Mouse (Mus musculus): ENCODE measurements at regions not wholly inside any gene's neighbourhood (a gene's known extent, or its start where the extent isn't known, plus 50 kb on each side); places are given as distances from the start of the nearest gene placed in this dataset.
A peak's percentile ranks its signal among the peaks of the same experiment; 100 is the strongest.

- no peak for DNase-seq (ENCODE audit: extremely low read depth, insufficient read length, low spot score)
These were observed 1143.8 kb downstream of the 4930447A16Rik start for GRCm38 (mm10) chr15:38569011-38569640.

- DNase-seq (ENCODE audit: extremely low read depth, insufficient read length, low spot score), result no peak
These were observed 1144.8 kb downstream of the 4930447A16Rik start for GRCm38 (mm10) chr15:38570144-38570543.

GRCm38 (mm10) chr15:38570735-38571134, 1145.4 kb downstream of the 4930447A16Rik start:
- no peak for DNase-seq (ENCODE audit: extremely low read depth, insufficient read length, low spot score)

GRCm38 (mm10) chr15:38572652-38573051, 1147.3 kb downstream of the 4930447A16Rik start:
- peak; percentile 67 for DNase-seq (ENCODE audit: extremely low read depth, insufficient read length, low spot score)

GRCm38 (mm10) chr15:38574447-38574846, 1149.1 kb downstream of the 4930447A16Rik start:
- no peak for DNase-seq (ENCODE audit: extremely low read depth, insufficient read length, low spot score)

GRCm38 (mm10) chr15:38575254-38575653, 1149.9 kb downstream of the 4930447A16Rik start:
- DNase-seq (ENCODE audit: extremely low read depth, insufficient read length, low spot score), result no peak

- no peak for DNase-seq (ENCODE audit: extremely low read depth, insufficient read length, low spot score)
These were observed 1152.3 kb downstream of the 4930447A16Rik start for GRCm38 (mm10) chr15:38577691-38578090.

GRCm38 (mm10) chr15:38579481-38579880, 1154.1 kb downstream of the 4930447A16Rik start:
- no peak for DNase-seq (ENCODE audit: extremely low read depth, insufficient read length, low spot score)

GRCm38 (mm10) chr15:38583500-38583899, 1158.1 kb downstream of the 4930447A16Rik start:
- DNase-seq (ENCODE audit: extremely low read depth, insufficient read length, low spot score), result no peak

- DNase-seq (ENCODE audit: extremely low read depth, insufficient read length, low spot score), result no peak
These were observed 1159.1 kb downstream of the 4930447A16Rik start for GRCm38 (mm10) chr15:38584425-38584824.

- DNase-seq (ENCODE audit: extremely low read depth, insufficient read length, low spot score), result no peak
These were observed 1160.3 kb downstream of the 4930447A16Rik start for GRCm38 (mm10) chr15:38585610-38586009.

- no peak for DNase-seq (ENCODE audit: extremely low read depth, insufficient read length, low spot score)
These were observed 1161.2 kb downstream of the 4930447A16Rik start for GRCm38 (mm10) chr15:38586594-38586993.

GRCm38 (mm10) chr15:38588268-38588667, 1162.9 kb downstream of the 4930447A16Rik start:
- DNase-seq (ENCODE audit: extremely low read depth, insufficient read length, low spot score), result no peak

GRCm38 (mm10) chr15:38589010-38589409, 1163.7 kb downstream of the 4930447A16Rik start:
- DNase-seq (ENCODE audit: extremely low read depth, insufficient read length, low spot score), result no peak

GRCm38 (mm10) chr15:38589675-38590074, 1164.3 kb downstream of the 4930447A16Rik start:
- no peak for DNase-seq (ENCODE audit: extremely low read depth, insufficient read length, low spot score)

- peak; percentile 83 for DNase-seq (ENCODE audit: extremely low read depth, insufficient read length, low spot score)
These were observed 1168.7 kb downstream of the 4930447A16Rik start for GRCm38 (mm10) chr15:38594095-38594494.

GRCm38 (mm10) chr15:38594747-38595146, 1169.4 kb downstream of the 4930447A16Rik start:
- peak; percentile 72 for DNase-seq (ENCODE audit: extremely low read depth, insufficient read length, low spot score)

GRCm38 (mm10) chr15:38595820-38596219, 1170.5 kb downstream of the 4930447A16Rik start:
- no peak for DNase-seq (ENCODE audit: extremely low read depth, insufficient read length, low spot score)

- no peak for DNase-seq (ENCODE audit: extremely low read depth, insufficient read length, low spot score)
These were observed 1172.1 kb downstream of the 4930447A16Rik start for GRCm38 (mm10) chr15:38597458-38597857.

- DNase-seq (ENCODE audit: extremely low read depth, insufficient read length, low spot score), result no peak
These were observed 1176.1 kb downstream of the 4930447A16Rik start for GRCm38 (mm10) chr15:38601436-38601835.

GRCm38 (mm10) chr15:38602187-38602870, 1177.0 kb downstream of the 4930447A16Rik start:
- peak; percentile 74 for DNase-seq (ENCODE audit: extremely low read depth, insufficient read length, low spot score)

GRCm38 (mm10) chr15:38603918-38604317, 1178.6 kb downstream of the 4930447A16Rik start:
- no peak for DNase-seq (ENCODE audit: extremely low read depth, insufficient read length, low spot score)
